Mouse (Mus musculus): Measurements from ENCODE around the gene Ggta1. TPM values are rescaled to one million over a fixed set of nuclear protein-coding genes. Genes with fewer than 3 reads are reported as not detected.
"Not testable (repeated sequence)": the region's sequence is repeated elsewhere in the genome, so short reads cannot be mapped to it uniquely, and the experiment has no call there.

Gene Ggta1
- polyA plus RNA-seq, 2 experiments: 6.3 to 7.6 TPM

DNA sequence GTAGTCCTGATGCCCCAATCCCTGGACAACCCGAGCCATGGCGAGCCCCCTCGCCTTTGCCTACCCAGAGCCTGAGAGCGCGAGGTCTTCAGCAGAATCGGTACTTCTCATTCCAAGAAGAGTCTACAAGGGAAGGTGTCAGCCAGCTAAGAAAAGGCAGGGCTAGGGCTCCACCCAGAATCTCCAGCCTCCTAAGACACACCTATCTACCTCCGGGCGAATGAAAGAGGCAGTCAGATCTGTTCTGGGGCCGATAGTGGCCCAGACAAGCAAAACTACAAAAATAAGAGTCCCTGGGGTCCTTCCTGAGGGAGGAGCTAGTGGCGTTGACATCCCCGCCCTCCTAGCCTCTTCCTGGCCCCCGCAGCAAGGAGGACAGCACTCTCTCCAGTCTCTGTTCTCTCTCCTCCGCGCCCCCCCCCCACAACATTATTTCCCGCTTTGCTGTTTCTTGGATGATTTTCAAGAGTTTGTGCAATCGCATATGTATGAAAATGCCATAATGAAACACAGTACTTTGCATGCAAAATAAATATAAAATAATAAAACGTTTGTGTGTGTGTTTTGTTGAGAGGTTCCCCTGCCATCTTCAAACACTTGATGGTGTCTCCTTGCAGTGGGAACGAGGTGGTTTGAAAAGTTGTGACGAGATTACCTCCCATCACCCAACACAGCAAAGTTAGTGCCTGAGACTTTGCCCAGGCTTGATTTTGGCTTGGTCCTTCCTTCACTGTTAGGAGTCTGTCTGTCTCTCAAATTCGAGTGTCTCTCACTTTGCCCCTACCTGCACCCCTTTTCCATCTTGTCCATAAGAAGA is 1.7 kb downstream of the Ggta1 start:
- Histone ChIP-seq H3K4me2 (ENCODE audit: low read depth) (peak overlapping the region; percentile 83), H3K27me3 (ENCODE audit: control insufficient read depth, insufficient read depth, low read length) (no peaks in the 10 kb centered on the region), H3K9me3 (ENCODE audit: control insufficient read depth, low read length) (no peaks in the 10 kb centered on the region), H3K36me3 (replicated peaks; ENCODE audit: control insufficient read depth, insufficient read depth, low read depth) (no peaks in the 10 kb centered on the region), H3K9ac (replicated peaks) (peak overlapping the region; percentile 67), H3K27ac (peak overlapping the region; percentile 73), H3K4me3 (ENCODE audit: insufficient read depth in 1 of 2, low read depth in 2 of 2, low read length in 2 of 2) (peak overlapping the region; percentile 67 to 71), H3K4me1 (replicated peaks; ENCODE audit: control insufficient read depth in 2 of 2, insufficient read depth in 2 of 2, low read length in 1 of 2) (peaks cover 29 to 31% of the 10 kb centered on the region in 2 experiments)
- ATAC-seq (ENCODE audit: insufficient read depth) (peak; percentile 84), DNase-seq (ENCODE audit: low read depth in 3 of 3, low spot score in 3 of 3) (peak; percentile 79 to 91 (median 81))
- 1% methylated on average over 20 of the region's 20 CpGs for WGBS (ENCODE audit: insufficient replicate concordance)
- no peak for TF ChIP-seq EP300 (IDR thresholded peaks at IDR 0.05; ENCODE audit: low read depth)
- no peak for TF ChIP-seq CTCF (IDR thresholded peaks at IDR 0.05; ENCODE audit: low read depth)

DNA sequence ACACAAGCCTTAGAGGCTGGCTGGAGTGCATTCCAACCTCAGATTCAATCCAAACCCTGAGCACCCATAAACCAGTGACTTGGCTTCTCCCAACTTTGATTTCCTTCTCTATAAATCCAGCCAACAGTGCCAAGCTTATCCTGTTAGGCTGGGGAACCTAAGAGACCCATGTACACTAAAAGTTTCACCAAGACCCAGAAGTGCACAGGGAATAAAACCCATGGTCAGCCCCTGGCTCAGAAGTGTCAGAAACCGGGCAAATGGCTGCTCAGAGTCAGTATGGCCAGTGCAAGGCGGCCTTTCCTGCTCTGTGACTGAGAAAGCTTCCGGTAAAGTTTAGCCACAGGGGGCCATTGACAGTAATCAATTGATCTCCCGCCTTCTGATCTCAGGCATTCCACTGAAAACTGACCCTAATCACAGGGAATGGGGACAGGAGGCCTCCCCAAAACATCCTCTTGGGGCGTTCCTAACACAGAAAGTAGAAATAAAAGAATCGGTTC is 2.6 kb downstream of the Ggta1 start:
- Histone ChIP-seq H3K4me1 (replicated peaks; ENCODE audit: control insufficient read depth in 2 of 2, insufficient read depth in 2 of 2, low read length in 1 of 2) (peaks cover 29 to 31% of the 10 kb centered on the region in 2 experiments), H3K27ac (peak overlapping the region; percentile 3)
- no peak for DNase-seq (ENCODE audit: low read depth in 3 of 3, low spot score in 3 of 3)

DNA sequence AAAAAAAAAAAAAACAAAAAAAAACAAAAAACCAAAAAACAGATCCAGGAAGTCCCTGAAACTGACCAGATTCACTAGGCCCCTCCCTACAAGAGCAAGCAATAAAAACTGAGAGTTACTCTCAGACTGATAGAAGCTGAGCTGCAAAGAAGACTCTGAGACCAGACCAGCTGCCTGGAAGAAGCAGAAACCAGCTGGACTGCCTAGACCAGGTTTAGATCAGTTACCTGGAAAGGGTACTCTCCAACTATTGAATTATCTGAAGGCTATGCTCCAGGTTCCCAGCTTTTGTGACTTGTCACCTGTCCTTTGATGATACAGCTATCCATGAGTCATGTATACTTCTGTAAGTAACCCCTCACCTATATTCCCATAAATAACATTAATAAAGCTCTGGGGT is 3.7 kb downstream of the Ggta1 start:
- Histone ChIP-seq H3K9ac (replicated peaks) (no peak overlapping the region), H3K36me3 (replicated peaks; ENCODE audit: control insufficient read depth, insufficient read depth, low read depth) (no peaks in the 10 kb centered on the region), H3K4me3 (ENCODE audit: insufficient read depth in 1 of 2, low read depth in 2 of 2, low read length in 2 of 2) (peak overlapping the region in 1 of 2 experiments; percentile 6; a peak in 1 of 4 replicates), H3K27me3 (ENCODE audit: control insufficient read depth, insufficient read depth, low read length) (no peaks in the 10 kb centered on the region), H3K4me1 (replicated peaks; ENCODE audit: control insufficient read depth in 2 of 2, insufficient read depth in 2 of 2, low read length in 1 of 2) (peaks cover 28 to 29% of the 10 kb centered on the region in 2 experiments), H3K4me2 (ENCODE audit: low read depth) (peak overlapping the region; percentile 83), H3K9me3 (ENCODE audit: control insufficient read depth, low read length) (no peaks in the 10 kb centered on the region), H3K27ac (no peak overlapping the region)
- no peak for ATAC-seq (ENCODE audit: insufficient read depth)
- DNase-seq (ENCODE audit: low read depth in 3 of 3, low spot score in 3 of 3): no peak
- no peak for TF ChIP-seq EP300 (IDR thresholded peaks at IDR 0.05; ENCODE audit: low read depth)
- TF ChIP-seq CTCF (IDR thresholded peaks at IDR 0.05; ENCODE audit: low read depth): no peak

More for the DNA sequence above, 2.6 kb downstream of the Ggta1 start:
- 9% methylated on average over 6 of the region's 6 CpGs for WGBS (ENCODE audit: insufficient replicate concordance)
- H3K27me3 ChIP-seq (ENCODE audit: control insufficient read depth, insufficient read depth, low read length): no peaks in the 10 kb centered on the region
- no peak for ATAC-seq (ENCODE audit: insufficient read depth)
- H3K4me2 ChIP-seq (ENCODE audit: low read depth): peak overlapping the region; percentile 83
- no peaks in the 10 kb centered on the region for H3K36me3 ChIP-seq (replicated peaks; ENCODE audit: control insufficient read depth, insufficient read depth, low read depth)
- peak overlapping the region; percentile 67 to 71 for H3K4me3 ChIP-seq (ENCODE audit: insufficient read depth in 1 of 2, low read depth in 2 of 2, low read length in 2 of 2)
- no peaks in the 10 kb centered on the region for H3K9me3 ChIP-seq (ENCODE audit: control insufficient read depth, low read length)
- H3K9ac ChIP-seq (replicated peaks): peak overlapping the region; percentile 67
- TF ChIP-seq EP300 (IDR thresholded peaks at IDR 0.05; ENCODE audit: low read depth): no peak
- no peak for TF ChIP-seq CTCF (IDR thresholded peaks at IDR 0.05; ENCODE audit: low read depth)

DNA sequence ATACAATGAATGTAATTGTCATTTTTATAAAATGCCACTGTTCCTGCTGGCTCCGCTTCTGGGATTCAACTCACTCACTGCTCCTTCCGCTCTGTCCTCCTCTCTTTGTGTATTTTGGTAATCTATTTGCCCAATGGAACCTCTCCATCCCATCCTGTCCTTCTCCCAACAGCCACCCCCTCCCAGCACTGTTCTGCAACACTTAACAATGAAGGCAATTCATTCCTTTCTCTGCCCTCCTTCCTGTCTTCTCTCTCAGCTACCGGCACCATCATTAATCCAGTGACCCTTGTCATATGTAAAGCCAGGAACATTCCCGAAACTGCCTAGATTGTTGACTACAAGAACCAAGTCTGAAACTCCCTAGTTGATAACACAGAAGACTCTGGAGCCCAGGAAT is 4.6 kb downstream of the Ggta1 start:
- ATAC-seq (ENCODE audit: insufficient read depth) (no peak), DNase-seq (ENCODE audit: low read depth in 3 of 3, low spot score in 3 of 3) (no peak)
- Histone ChIP-seq H3K9me3 (ENCODE audit: control insufficient read depth, low read length) (no peaks in the 10 kb centered on the region), H3K36me3 (replicated peaks; ENCODE audit: control insufficient read depth, insufficient read depth, low read depth) (no peaks in the 10 kb centered on the region), H3K27me3 (ENCODE audit: control insufficient read depth, insufficient read depth, low read length) (no peaks in the 10 kb centered on the region), H3K9ac (replicated peaks) (no peak overlapping the region), H3K4me3 (ENCODE audit: insufficient read depth in 1 of 2, low read depth in 2 of 2, low read length in 2 of 2) (no peak overlapping the region), H3K4me1 (replicated peaks; ENCODE audit: control insufficient read depth in 2 of 2, insufficient read depth in 2 of 2, low read length in 1 of 2) (peaks cover 20 to 24% of the 10 kb centered on the region in 2 experiments), H3K27ac (no peak overlapping the region), H3K4me2 (ENCODE audit: low read depth) (no peak overlapping the region)
- TF ChIP-seq EP300 (IDR thresholded peaks at IDR 0.05; ENCODE audit: low read depth): no peak
- TF ChIP-seq CTCF (IDR thresholded peaks at IDR 0.05; ENCODE audit: low read depth): no peak
- 79% methylated on average over 4 of the region's 4 CpGs for WGBS (ENCODE audit: insufficient replicate concordance)

DNA sequence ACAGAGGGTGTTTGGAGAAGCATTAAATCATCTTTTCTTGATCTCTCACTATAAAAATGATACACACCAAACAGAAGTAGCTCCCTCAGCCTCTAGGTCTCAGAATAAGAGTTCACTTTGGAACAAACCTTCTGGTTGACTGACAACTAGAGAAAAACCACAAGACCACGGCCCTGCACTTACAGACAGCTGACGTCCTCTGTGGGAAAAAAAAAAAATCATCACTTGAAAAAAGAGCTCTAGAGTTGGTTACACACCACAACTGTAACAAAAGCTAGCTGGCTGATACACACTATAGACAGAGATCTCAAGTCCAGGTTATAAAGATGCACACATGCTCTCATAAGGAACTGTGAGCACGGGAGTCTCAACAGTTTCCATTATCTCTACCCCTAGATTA is 9.3 kb downstream of the Ggta1 start:
- Histone ChIP-seq H3K4me1 (replicated peaks; ENCODE audit: control insufficient read depth in 2 of 2, insufficient read depth in 2 of 2, low read length in 1 of 2) (peaks cover 32 to 44% of the 10 kb centered on the region in 2 experiments), H3K27ac (no peak overlapping the region), H3K9ac (replicated peaks) (no peak overlapping the region), H3K4me2 (ENCODE audit: low read depth) (no peak overlapping the region), H3K4me3 (ENCODE audit: insufficient read depth in 1 of 2, low read depth in 2 of 2, low read length in 2 of 2) (no peak overlapping the region), H3K9me3 (ENCODE audit: control insufficient read depth, low read length) (no peaks in the 10 kb centered on the region), H3K36me3 (replicated peaks; ENCODE audit: control insufficient read depth, insufficient read depth, low read depth) (no peaks in the 10 kb centered on the region; the same call in 1 of the 2 replicates), H3K27me3 (ENCODE audit: control insufficient read depth, insufficient read depth, low read length) (no peaks in the 10 kb centered on the region)
- no peak for DNase-seq (ENCODE audit: low read depth in 3 of 3, low spot score in 3 of 3)
- ATAC-seq (ENCODE audit: insufficient read depth): no peak
- WGBS (ENCODE audit: insufficient replicate concordance): 37% methylated on average over 3 of the region's 3 CpGs
- TF ChIP-seq EP300 (IDR thresholded peaks at IDR 0.05; ENCODE audit: low read depth): no peak
- TF ChIP-seq CTCF (IDR thresholded peaks at IDR 0.05; ENCODE audit: low read depth): no peak

DNA sequence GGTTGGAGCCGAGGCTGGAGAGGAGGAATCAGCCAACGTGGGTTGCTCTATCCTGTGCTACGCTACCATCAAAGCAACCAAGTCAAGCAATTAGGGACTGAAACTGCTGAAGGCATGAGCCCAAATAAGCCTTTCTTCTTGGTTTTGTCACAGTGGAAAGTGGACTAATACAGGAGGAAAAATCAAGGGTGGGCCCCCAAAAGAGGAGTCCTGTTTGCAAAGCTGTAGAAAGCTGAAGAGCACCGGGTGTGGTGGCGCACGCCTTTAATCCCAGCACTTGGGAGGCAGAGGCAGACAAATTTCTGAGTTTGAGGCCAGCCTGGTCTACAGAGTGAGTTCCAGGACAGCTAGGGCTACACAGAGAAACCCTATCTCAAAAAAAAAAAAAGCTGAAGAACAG is 10.3 kb downstream of the Ggta1 start:
- DNase-seq (ENCODE audit: low read depth in 3 of 3, low spot score in 3 of 3); H3K27me3 ChIP-seq (ENCODE audit: control insufficient read depth, insufficient read depth, low read length); H3K4me3 ChIP-seq (ENCODE audit: insufficient read depth in 1 of 2, low read depth in 2 of 2, low read length in 2 of 2); H3K9me3 ChIP-seq (ENCODE audit: control insufficient read depth, low read length); H3K36me3 ChIP-seq (replicated peaks; ENCODE audit: control insufficient read depth, insufficient read depth, low read depth); H3K4me2 ChIP-seq (ENCODE audit: low read depth); H3K9ac ChIP-seq (replicated peaks); H3K27ac ChIP-seq; ATAC-seq (ENCODE audit: insufficient read depth): not testable (repeated sequence)
- peaks cover 38 to 55% of the 10 kb centered on the region in 2 experiments for H3K4me1 ChIP-seq (replicated peaks; ENCODE audit: control insufficient read depth in 2 of 2, insufficient read depth in 2 of 2, low read length in 1 of 2)
- WGBS (ENCODE audit: insufficient replicate concordance): 77% methylated on average over 6 of the region's 6 CpGs
